Mouse (Mus musculus) limb, embryonic 14.5 days (tissue): ENCODE data around the gene Bdnf. TPM values are rescaled to one million over a fixed set of nuclear protein-coding genes. Genes with fewer than 3 reads are reported as not detected.

ENCODE experiments used
- ATAC-seq: fragments of 200-750 bp; cut with Nextera tagmentation; 2 replicates; pipeline ENCODE4 v1.8.0; 2017; ENCODE audit warnings: low read depth, moderate number of reproducible peaks, moderate TSS enrichment; ENCODE audit not compliant: low FRiP score
- DNase-seq: peaks from one replicate; pipeline ENCODE4 v3.0.0-alpha.2; 2015; ENCODE audit warnings: low spot score
- H3K27ac ChIP-seq: fragments of 300-500 bp; sonication (generic); replicated peaks from 2 replicates; pipeline ENCODE4 v1.5.1; 2014; ENCODE audit warnings: low read depth, mild to moderate bottlenecking, low read length, moderate library complexity, mixed read lengths
- H3K27me3 ChIP-seq: fragments of 300-500 bp; sonication (generic); 2 replicates; pipeline ENCODE4 v1.6.1; 2014; ENCODE audit warnings: low read length, mixed read lengths; ENCODE audit not compliant: control insufficient read depth, insufficient read depth
- H3K36me3 ChIP-seq: fragments of 300-500 bp; sonication (generic); 2 replicates; pipeline ENCODE4 v1.6.1; 2014; ENCODE audit warnings: mild to moderate bottlenecking, low read length, moderate library complexity, mixed read lengths; ENCODE audit not compliant: control insufficient read depth, insufficient read depth
- H3K4me1 ChIP-seq: fragments of 300-500 bp; sonication (generic); 2 replicates; pipeline ENCODE4 v1.6.1; 2014; ENCODE audit warnings: antibody characterized with exemption, low read length, mixed read lengths; ENCODE audit not compliant: control insufficient read depth, insufficient read depth
- H3K4me2 ChIP-seq: fragments of 300-500 bp; sonication (generic); replicated peaks from 2 replicates; pipeline ENCODE4 v1.6.1; 2014; ENCODE audit warnings: low read depth, mild to moderate bottlenecking, low read length, moderate library complexity; ENCODE audit not compliant: severe bottlenecking
- H3K4me3 ChIP-seq: fragments of 300-500 bp; sonication (generic); replicated peaks from 2 replicates; pipeline ENCODE4 v1.5.1; 2014; ENCODE audit warnings: low read length
- H3K9ac ChIP-seq: fragments of 300-500 bp; sonication (generic); 2 replicates; pipeline ENCODE4 v1.6.1; 2014; ENCODE audit warnings: mild to moderate bottlenecking, low read depth, low read length, moderate library complexity; ENCODE audit not compliant: severe bottlenecking
- H3K9me3 ChIP-seq: fragments of 300-500 bp; sonication (generic); 2 replicates; pipeline ENCODE4 v1.6.1; 2016; ENCODE audit warnings: low read length; ENCODE audit not compliant: control insufficient read depth
- POLR2A ChIP-seq: fragments of 200-500 bp; IDR thresholded peaks from 2 replicates; pipeline ENCODE4 v1.8.0; 2012; ENCODE audit warnings: inconsistent platforms, mild to moderate bottlenecking, moderate library complexity, borderline replicate concordance; ENCODE audit not compliant: insufficient read depth, insufficient read length; ENCODE audit errors: extremely low read depth
- WGBS: fragments of 180-500 bp; shearing (Covaris S2); extraction: QIAGEN DNeasy Blood & Tissue Kit; methylation state at CpG from one replicate; pipeline ENCODE4 v1.1.7; 2014; 5-methylcytosine and 5-hydroxymethylcytosine counted together
- polyA plus RNA-seq, 2 experiments: library from polyadenylated mRNA; depleted of rRNA in 1 of 2; stranded (reverse) in 1 of 2; unstranded in 1 of 2; fragments of >200 nt; fragmentation: Nextera tagmentation in 1 of 2; extraction: Ambion mirVana in 1 of 2; gene quantifications; 2 replicates each; pipeline versions ENCODE4 v1.2.1 to v1.2.3; 2012 to 2014

Gene Bdnf
- polyA plus RNA-seq, 2 experiments, result 1.1 to 2.7 TPM

DNA sequence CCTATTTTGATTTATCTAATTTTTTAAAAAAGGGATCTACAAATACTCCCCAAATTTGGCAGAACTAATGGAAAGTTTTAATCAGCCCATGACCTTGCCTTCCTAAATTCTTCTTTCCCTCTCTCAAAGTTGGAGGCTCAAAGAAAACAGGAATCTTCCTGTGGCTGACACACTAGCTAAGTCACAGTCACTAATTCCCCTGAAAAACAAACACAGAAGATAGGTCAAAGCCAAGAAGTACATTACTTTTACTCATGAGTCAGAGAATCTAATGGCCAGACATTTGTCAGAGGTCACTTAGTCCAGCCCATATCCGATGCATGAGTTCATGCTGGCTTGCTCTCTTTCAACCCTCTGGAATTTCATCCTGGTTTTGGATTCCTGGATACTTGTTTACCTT is 6.6 kb downstream of the Bdnf start:
- ATAC-seq (no peak), DNase-seq (no peak)
- Histone ChIP-seq H3K9me3 (no peaks in the 10 kb centered on the region), H3K4me2 (no peak overlapping the region), H3K27me3 (peaks cover 25% of the 10 kb centered on the region), H3K9ac (no peak overlapping the region), H3K4me1 (peaks cover 8% of the 10 kb centered on the region; the same call in 1 of the 2 replicates), H3K36me3 (no peaks in the 10 kb centered on the region), H3K4me3 (no peak overlapping the region), H3K27ac (no peak overlapping the region)
- WGBS, result 77% methylated on average over 1 of the region's 1 CpGs
- TF ChIP-seq POLR2A, result no peak

DNA sequence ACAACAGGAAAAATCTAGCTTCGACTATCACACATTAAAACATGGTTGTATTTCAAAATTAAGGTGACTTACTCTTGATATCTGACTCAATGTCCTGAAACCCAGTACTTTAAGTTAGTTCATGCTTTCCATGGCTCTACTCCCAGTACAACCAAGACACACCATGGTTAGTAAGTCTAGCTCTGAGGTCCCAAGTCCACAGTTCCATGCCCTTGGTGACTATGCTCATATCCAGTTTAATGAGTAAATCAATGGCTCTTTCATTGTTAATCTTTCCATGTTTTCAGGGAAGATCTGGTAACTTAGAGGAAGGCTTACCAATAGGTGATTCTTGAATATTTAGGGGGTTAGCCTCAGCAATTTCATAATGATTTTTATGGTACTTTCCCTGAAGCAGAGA is 14.2 kb downstream of the Bdnf start:
- peaks cover 8% of the 10 kb centered on the region for H3K27me3 ChIP-seq

DNA sequence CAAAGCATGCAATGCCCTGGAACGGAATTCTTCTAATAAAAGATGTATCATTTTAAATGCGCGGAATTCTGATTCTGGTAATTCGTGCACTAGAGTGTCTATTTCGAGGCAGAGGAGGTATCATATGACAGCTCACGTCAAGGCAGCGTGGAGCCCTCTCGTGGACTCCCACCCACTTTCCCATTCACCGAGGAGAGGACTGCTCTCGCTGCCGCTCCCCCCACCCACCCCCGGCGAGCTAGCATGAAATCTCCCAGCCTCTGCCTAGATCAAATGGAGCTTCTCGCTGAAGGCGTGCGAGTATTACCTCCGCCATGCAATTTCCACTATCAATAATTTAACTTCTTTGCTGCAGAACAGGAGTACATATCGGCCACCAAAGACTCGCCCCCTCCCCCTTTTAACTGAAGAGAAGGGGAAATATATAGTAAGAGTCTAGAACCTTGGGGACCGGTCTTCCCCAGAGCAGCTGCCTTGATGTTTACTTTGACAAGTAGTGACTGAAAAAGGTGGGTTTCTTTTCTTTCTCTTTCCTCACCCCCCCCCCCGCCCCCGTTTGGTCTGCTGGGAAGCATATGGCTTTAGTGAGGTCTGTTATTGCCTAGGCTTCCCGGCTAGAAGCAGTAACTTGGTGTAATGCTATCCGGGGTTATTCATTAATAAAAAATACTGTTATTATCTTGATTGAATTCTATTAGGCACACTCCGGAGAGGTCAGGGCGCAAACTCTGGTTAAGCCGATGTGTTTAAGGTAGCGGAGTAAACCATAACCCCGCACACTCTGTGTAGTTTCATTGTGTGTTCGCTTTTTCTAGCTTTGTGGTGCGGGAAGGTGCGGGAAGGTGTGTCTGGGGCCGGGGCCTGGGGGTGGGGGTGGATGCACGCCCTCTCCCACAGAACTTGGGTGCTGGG is 18.0 kb downstream of the Bdnf start:
- DNase-seq (no peak), ATAC-seq (peak; percentile 23; the same call in 1 of the 2 replicates)
- no peak for TF ChIP-seq POLR2A
- Histone ChIP-seq H3K4me3 (peak overlapping the region; percentile 56), H3K4me2 (peak overlapping the region; percentile 92), H3K4me1 (peaks cover 16% of the 10 kb centered on the region), H3K27me3 (peaks cover 16% of the 10 kb centered on the region), H3K9me3 (no peaks in the 10 kb centered on the region), H3K9ac (peak overlapping the region; percentile 57), H3K36me3 (no peaks in the 10 kb centered on the region), H3K27ac (no peak overlapping the region)
- 3% methylated on average over 33 of the region's 34 CpGs for WGBS

More for the DNA sequence above, 14.2 kb downstream of the Bdnf start:
- Histone ChIP-seq H3K9me3 (no peaks in the 10 kb centered on the region), H3K27ac (no peak overlapping the region), H3K4me1 (0 out of 2 replicates have a peak, but pooled peaks cover 4% of the 10 kb centered on the region), H3K36me3 (no peaks in the 10 kb centered on the region), H3K4me3 (no peak overlapping the region), H3K9ac (no peak overlapping the region), H3K4me2 (no peak overlapping the region)
- no peak for TF ChIP-seq POLR2A
- WGBS, result 74% methylated on average over 1 of the region's 1 CpGs
- DNase-seq (no peak), ATAC-seq (no peak)

DNA sequence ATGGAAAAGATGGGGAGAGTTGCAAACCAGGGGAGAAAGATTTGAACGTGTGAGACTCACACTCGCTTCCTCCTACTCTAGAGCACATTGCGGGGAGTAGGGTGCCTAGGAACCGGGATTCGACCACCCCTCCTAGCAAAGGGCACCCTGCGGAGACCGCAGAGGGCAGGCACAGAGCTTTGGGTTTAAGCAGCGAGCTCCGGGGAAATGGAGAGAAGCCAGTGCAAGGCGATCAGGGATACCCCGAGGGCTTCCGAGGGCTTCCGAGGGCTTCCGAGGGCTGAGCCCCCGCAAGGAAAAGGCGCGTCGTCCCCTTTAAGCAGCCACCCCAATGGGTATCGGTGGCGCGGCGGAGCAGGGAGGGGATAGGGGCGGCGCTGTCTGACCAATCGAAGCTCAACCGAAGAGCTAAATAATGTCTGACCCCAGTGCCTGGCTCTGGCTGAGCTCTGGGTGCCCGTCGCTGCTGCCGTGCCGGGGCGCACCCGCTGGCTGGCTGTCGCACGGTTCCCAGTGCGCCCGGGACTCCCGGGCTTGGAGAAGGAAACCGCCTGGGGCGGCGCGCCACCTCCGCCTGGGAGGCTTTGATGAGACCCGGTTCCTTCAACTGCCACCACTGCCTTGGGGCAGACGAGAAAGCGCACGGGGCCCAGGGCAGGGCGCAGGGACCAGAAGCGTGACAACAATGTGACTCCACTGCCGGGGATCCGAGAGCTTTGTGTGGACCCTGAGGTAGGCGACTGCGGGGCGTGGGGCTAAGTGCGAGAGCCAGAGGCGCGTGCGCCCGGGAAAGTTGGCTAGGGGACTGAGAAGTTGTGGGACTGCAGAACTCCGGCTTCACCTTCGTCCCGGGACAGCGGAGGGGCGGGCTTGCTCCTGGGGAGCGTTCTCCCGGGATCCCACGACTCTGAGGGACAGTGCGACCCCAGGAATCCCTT is 18.9 kb downstream of the Bdnf start:
- ATAC-seq (peak; percentile 58), DNase-seq (peak; percentile 60)
- peaks cover 16% of the 10 kb centered on the region for H3K4me1 ChIP-seq
- no peaks in the 10 kb centered on the region for H3K36me3 ChIP-seq
- peak overlapping the region; percentile 92 for H3K4me2 ChIP-seq
- no peaks in the 10 kb centered on the region for H3K9me3 ChIP-seq
- peak overlapping the region; percentile 57 for H3K9ac ChIP-seq
- no peak for TF ChIP-seq POLR2A
- H3K4me3 ChIP-seq, result peak overlapping the region; percentile 56
- no peak overlapping the region for H3K27ac ChIP-seq
- WGBS, result under 1% methylated on average over 67 of the region's 67 CpGs
- peaks cover 16% of the 10 kb centered on the region for H3K27me3 ChIP-seq
